ENCODE assay signal across 12 mouse cellular contexts in genomic region chr11:89001569-89001968, GRCm38 (mm10). TPM values are rescaled to one million over a fixed set of nuclear protein-coding genes. Genes with fewer than 3 reads are reported as not detected.
DNase-seq lines count a peak whose midpoint lies in the region; ATAC-seq lines count a peak whose summit lies in the region.
"Had no signal": no experiment of that assay in that cellular context is flagged by ENCODE, and none has a peak within 500 bp of the region (broad histone marks: within the 10 kb centered on the region; RNA-seq: fewer than 3 reads in every experiment).

No protein-coding gene starts in this region.

- WGBS in heart, embryonic 13.5 days = 92% methylated on average over 7 of the region's 7 CpGs
- WGBS in lung, embryonic 16.5 days = 87% methylated on average over 7 of the region's 7 CpGs
- 96% methylated on average over 7 of the region's 7 CpGs for WGBS in intestine, embryonic 14.5 days
- WGBS in stomach, embryonic 15.5 days = 88% methylated on average over 7 of the region's 7 CpGs
- 95% methylated on average over 7 of the region's 7 CpGs for WGBS in midbrain, embryonic 13.5 days

- H3K4me2 ChIP-seq in heart, embryonic 13.5 days = peak overlapping the region; percentile 86
- H3K4me2 ChIP-seq in lung, embryonic 16.5 days (ENCODE audit: low read depth, low read length) = peak overlapping the region; percentile 67
- H3K4me2 ChIP-seq in intestine, embryonic 14.5 days (ENCODE audit: low read length) = peak overlapping the region; percentile 20; the same call in 1 of the 2 replicates
- peak overlapping the region; percentile 81 for H3K4me2 ChIP-seq in stomach, embryonic 15.5 days
- H3K4me2 ChIP-seq in midbrain, embryonic 13.5 days (replicated peaks) = no peak overlapping the region

- H3K36me3 ChIP-seq in heart, embryonic 13.5 days = peaks cover 17% of the 10 kb centered on the region
- H3K36me3 ChIP-seq in lung, embryonic 16.5 days (ENCODE audit: control insufficient read depth, insufficient read depth, low read length) = peaks cover 4% of the 10 kb centered on the region; the same call in 1 of the 2 replicates
- 0 out of 2 replicates have a peak, but pooled peaks cover 6% of the 10 kb centered on the region for H3K36me3 ChIP-seq in intestine, embryonic 14.5 days (ENCODE audit: control insufficient read depth, insufficient read depth, low read length)
- no peaks in the 10 kb centered on the region for H3K36me3 ChIP-seq in stomach, embryonic 15.5 days
- H3K36me3 ChIP-seq in midbrain, embryonic 13.5 days = no peaks in the 10 kb centered on the region

- no peak for ATAC-seq in heart, embryonic 13.5 days (ENCODE audit: extremely low read depth, insufficient number of reproducible peaks, low FRiP score, low TSS enrichment)
- no peak for ATAC-seq in lung, embryonic 16.5 days (ENCODE audit: low read depth)
- no peak for ATAC-seq in intestine, embryonic 14.5 days (replicated peaks; ENCODE audit: low FRiP score, low TSS enrichment, low read depth)
- no peak for ATAC-seq in stomach, embryonic 15.5 days (ENCODE audit: insufficient read depth, low FRiP score, low read depth)
- ATAC-seq in midbrain, embryonic 13.5 days = no peak

- no peak overlapping the region for H3K27ac ChIP-seq in heart, embryonic 13.5 days (replicated peaks)
- H3K27ac ChIP-seq in lung, embryonic 16.5 days (ENCODE audit: low read length) = no peak overlapping the region
- no peak overlapping the region for H3K27ac ChIP-seq in intestine, embryonic 14.5 days (ENCODE audit: low read depth)
- no peak overlapping the region for H3K27ac ChIP-seq in stomach, embryonic 15.5 days
- no peak overlapping the region for H3K27ac ChIP-seq in midbrain, embryonic 13.5 days

- H3K27me3 ChIP-seq in heart, embryonic 13.5 days (replicated peaks) = no peaks in the 10 kb centered on the region
- H3K27me3 ChIP-seq in lung, embryonic 16.5 days (ENCODE audit: control insufficient read depth, insufficient read depth, low read depth, low read length) = no peaks in the 10 kb centered on the region
- H3K27me3 ChIP-seq in intestine, embryonic 14.5 days (replicated peaks; ENCODE audit: control insufficient read depth, insufficient read depth, low read length) = no peaks in the 10 kb centered on the region
- no peaks in the 10 kb centered on the region for H3K27me3 ChIP-seq in stomach, embryonic 15.5 days (replicated peaks)
- H3K27me3 ChIP-seq in midbrain, embryonic 13.5 days = peaks cover 27% of the 10 kb centered on the region

- H3K4me1 ChIP-seq in heart, embryonic 13.5 days = peaks cover 48% of the 10 kb centered on the region
- H3K4me1 ChIP-seq in lung, embryonic 16.5 days (replicated peaks; ENCODE audit: control insufficient read depth, insufficient read depth, low read length) = peaks cover 28% of the 10 kb centered on the region
- H3K4me1 ChIP-seq in intestine, embryonic 14.5 days (replicated peaks; ENCODE audit: control insufficient read depth, insufficient read depth, low read length) = peaks cover 20% of the 10 kb centered on the region
- H3K4me1 ChIP-seq in stomach, embryonic 15.5 days = peaks cover 14% of the 10 kb centered on the region
- H3K4me1 ChIP-seq in midbrain, embryonic 13.5 days (replicated peaks) = peaks cover 7% of the 10 kb centered on the region

- H3K9ac ChIP-seq in heart, embryonic 13.5 days = 0 out of 2 replicates have a peak overlapping the region, but pooled peaks have one; percentile 24
- H3K9ac ChIP-seq in lung, embryonic 16.5 days (ENCODE audit: low read length) = no peak overlapping the region
- no peak overlapping the region for H3K9ac ChIP-seq in intestine, embryonic 14.5 days (ENCODE audit: low read length)
- no peak overlapping the region for H3K9ac ChIP-seq in stomach, embryonic 15.5 days
- no peak overlapping the region for H3K9ac ChIP-seq in midbrain, embryonic 13.5 days (replicated peaks)

- no peaks in the 10 kb centered on the region for H3K9me3 ChIP-seq in heart, embryonic 13.5 days
- no peaks in the 10 kb centered on the region for H3K9me3 ChIP-seq in lung, embryonic 16.5 days (ENCODE audit: control insufficient read depth, low read length)
- H3K9me3 ChIP-seq in intestine, embryonic 14.5 days (ENCODE audit: control insufficient read depth, low read length) = no peaks in the 10 kb centered on the region
- H3K9me3 ChIP-seq in stomach, embryonic 15.5 days = no peaks in the 10 kb centered on the region
- no peaks in the 10 kb centered on the region for H3K9me3 ChIP-seq in midbrain, embryonic 13.5 days

- H3K4me3 ChIP-seq in heart, embryonic 13.5 days = peak overlapping the region; percentile 82
- peak overlapping the region; percentile 1; the same call in 1 of the 2 replicates for H3K4me3 ChIP-seq in lung, embryonic 16.5 days (ENCODE audit: low read length)
- H3K4me3 ChIP-seq in intestine, embryonic 14.5 days (ENCODE audit: low read depth, low read length) = no peak overlapping the region
- H3K4me3 ChIP-seq in stomach, embryonic 15.5 days (replicated peaks) = peak overlapping the region; percentile 6; the same call in 1 of the 2 replicates
- H3K4me3 ChIP-seq in midbrain, embryonic 13.5 days (replicated peaks) = no peak overlapping the region

- DNase-seq in heart, adult 11 months = no peak
- no peak for DNase-seq in lung, postnatal 25 days (ENCODE audit: low spot score)
- no peak for DNase-seq in intestine, embryonic 14.5 days (ENCODE audit: low spot score)
- no peak for DNase-seq in embryo, embryonic 9.5 days (ENCODE audit: extremely low spot score)
- DNase-seq: cerebellum, adult 9-10 months; kidney, adult 11 months had no signal

RNA-seq across cellular contexts. Expression of gene Trim25, which starts 2.4 kb away (rescaled TPM):
- 14.1 and 14.8 TPM in 2 replicates for polyA plus RNA-seq in heart, embryonic 13.5 days (2015; fragmentation: Nextera tagmentation; extraction: Ambion mirVana)
- 24.2 and 27.3 TPM in 2 replicates for polyA plus RNA-seq in lung, embryonic 16.5 days (2015; fragmentation: Nextera tagmentation; extraction: Ambion mirVana)
- 21.0 and 23.2 TPM in 2 replicates for polyA plus RNA-seq in intestine, embryonic 14.5 days (2014; fragmentation: Nextera tagmentation; extraction: Ambion mirVana)
- 28.4 and 29.6 TPM in 2 replicates for polyA plus RNA-seq in stomach, embryonic 15.5 days (2015; fragmentation: Nextera tagmentation; extraction: Ambion mirVana)
- 3.4 and 3.5 TPM in 2 replicates for polyA plus RNA-seq in midbrain, embryonic 13.5 days (2015; fragmentation: Nextera tagmentation; extraction: Ambion mirVana)

RNA-seq across cellular contexts. Expression of gene Coil, which starts 31.5 kb away (rescaled TPM):
- 9.9 and 10.1 TPM in 2 replicates for polyA plus RNA-seq in heart, embryonic 13.5 days (2015; fragmentation: Nextera tagmentation; extraction: Ambion mirVana)
- polyA plus RNA-seq in lung, embryonic 16.5 days (2015; fragmentation: Nextera tagmentation; extraction: Ambion mirVana) = 11.9 and 13.7 TPM in 2 replicates
- polyA plus RNA-seq in intestine, embryonic 14.5 days (2014; fragmentation: Nextera tagmentation; extraction: Ambion mirVana) = 10.4 and 11.0 TPM in 2 replicates
- 14.4 and 15.7 TPM in 2 replicates for polyA plus RNA-seq in stomach, embryonic 15.5 days (2015; fragmentation: Nextera tagmentation; extraction: Ambion mirVana)
- 28.1 and 29.3 TPM in 2 replicates for polyA plus RNA-seq in midbrain, embryonic 13.5 days (2015; fragmentation: Nextera tagmentation; extraction: Ambion mirVana)

RNA-seq across cellular contexts. Expression of gene Elobl, which starts 34.8 kb away (rescaled TPM):
- not detected in 2 replicates for polyA plus RNA-seq in heart, embryonic 13.5 days (2015; fragmentation: Nextera tagmentation; extraction: Ambion mirVana)
- not detected in 2 replicates for polyA plus RNA-seq in lung, embryonic 16.5 days (2015; fragmentation: Nextera tagmentation; extraction: Ambion mirVana)
- polyA plus RNA-seq in intestine, embryonic 14.5 days (2014; fragmentation: Nextera tagmentation; extraction: Ambion mirVana) = not detected in 2 replicates
- not detected in 2 replicates for polyA plus RNA-seq in stomach, embryonic 15.5 days (2015; fragmentation: Nextera tagmentation; extraction: Ambion mirVana)
- not detected in 2 replicates for polyA plus RNA-seq in midbrain, embryonic 13.5 days (2015; fragmentation: Nextera tagmentation; extraction: Ambion mirVana)
- polyA plus RNA-seq: embryonic facial prominence, embryonic 14.5 days; midbrain, postnatal 0 days had no signal

RNA-seq across cellular contexts. Expression of gene Scpep1, which starts 46.3 kb away (rescaled TPM):
- 44.6 and 49.1 TPM in 2 replicates for polyA plus RNA-seq in heart, embryonic 13.5 days (2015; fragmentation: Nextera tagmentation; extraction: Ambion mirVana)
- 89.8 and 90.8 TPM in 2 replicates for polyA plus RNA-seq in lung, embryonic 16.5 days (2015; fragmentation: Nextera tagmentation; extraction: Ambion mirVana)
- polyA plus RNA-seq in intestine, embryonic 14.5 days (2014; fragmentation: Nextera tagmentation; extraction: Ambion mirVana) = 94.7 and 97.4 TPM in 2 replicates
- polyA plus RNA-seq in stomach, embryonic 15.5 days (2015; fragmentation: Nextera tagmentation; extraction: Ambion mirVana) = 74.5 and 85.0 TPM in 2 replicates
- polyA plus RNA-seq in midbrain, embryonic 13.5 days (2015; fragmentation: Nextera tagmentation; extraction: Ambion mirVana) = 26.7 and 27.8 TPM in 2 replicates

Comparison
In these comparisons a context has a peak if more than half of its experiments do, and no peak if none do; other contexts are left out.
1. H3K4me3 ChIP-seq: peak in heart, embryonic 13.5 days (single experiment), lung, embryonic 16.5 days (single experiment) and stomach, embryonic 15.5 days (single experiment); none in intestine, embryonic 14.5 days (single experiment) and midbrain, embryonic 13.5 days (single experiment).